Mouse (Mus musculus): ENCODE data around the gene Myl6b.

- TF ChIP-seq CTCF (IDR thresholded peaks at IDR 0.05; ENCODE audit: control insufficient read depth, insufficient read depth, insufficient read length) (no peak), FOSL1 (IDR thresholded peaks at IDR 0.05; ENCODE audit: insufficient read depth, low read length, poor library complexity, severe bottlenecking) (no peak), MYOG (IDR thresholded peaks at IDR 0.05; ENCODE audit: control insufficient read depth, extremely low read depth, insufficient read length) (no peak)
Observed at GRCm38 (mm10) chr10:128495903-128496302, 2.6 kb downstream of the Myl6b start.

Measured in C2C12 (cell line).